Mouse (Mus musculus) mesoderm, embryonic 11.5 days (tissue): Measurements from ENCODE around the gene Sgo2a.
A peak's percentile ranks its signal among the peaks of the same experiment; 100 is the strongest.
"Not testable (repeated sequence)": the region's sequence is repeated elsewhere in the genome, so short reads cannot be mapped to it uniquely, and the experiment has no call there.

Source experiments
- DNase-seq: peaks from one replicate; pipeline ENCODE4 v3.0.0-alpha.2; 2012; ENCODE audit warnings: low read depth, low spot score

The Sgo2a gene

DNA sequence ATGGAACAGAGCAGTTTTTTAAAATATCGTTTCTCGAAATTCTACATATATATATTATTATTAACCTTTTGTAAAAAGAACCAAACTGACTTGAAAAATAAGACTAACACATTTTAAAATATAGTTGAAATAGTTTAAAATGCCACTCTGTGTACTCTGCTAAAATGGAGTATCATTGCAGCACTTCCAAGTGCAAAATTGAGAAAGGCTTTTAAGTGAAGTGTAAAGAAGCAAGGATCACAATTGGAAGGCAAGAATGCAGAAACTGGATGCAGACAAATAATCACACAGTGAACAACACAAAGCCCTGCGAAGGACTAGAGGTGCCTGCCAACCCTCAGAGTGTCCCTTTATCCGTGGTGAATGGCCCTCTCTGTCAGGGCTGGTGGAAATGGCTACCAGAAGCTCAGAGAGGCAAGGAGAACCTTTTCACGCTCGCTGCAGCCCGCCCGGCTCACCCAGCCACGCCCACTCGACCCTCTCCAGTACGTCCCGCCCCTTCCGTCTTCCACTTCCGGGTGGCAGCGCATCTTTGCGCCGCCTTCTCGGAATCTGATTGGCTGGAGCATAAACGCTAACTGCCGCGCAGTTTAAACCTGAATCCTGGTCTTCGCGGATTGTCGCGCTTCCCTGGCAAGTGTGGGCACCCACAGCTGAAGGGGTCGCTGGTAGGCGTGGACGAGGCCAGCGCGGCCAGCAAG, at the start of gene Sgo2a:
Sgo2a (plus strand) TSS at position 540 of the 701 bp plus-strand sequence.
- DNase-seq, result peak; percentile 97

DNA sequence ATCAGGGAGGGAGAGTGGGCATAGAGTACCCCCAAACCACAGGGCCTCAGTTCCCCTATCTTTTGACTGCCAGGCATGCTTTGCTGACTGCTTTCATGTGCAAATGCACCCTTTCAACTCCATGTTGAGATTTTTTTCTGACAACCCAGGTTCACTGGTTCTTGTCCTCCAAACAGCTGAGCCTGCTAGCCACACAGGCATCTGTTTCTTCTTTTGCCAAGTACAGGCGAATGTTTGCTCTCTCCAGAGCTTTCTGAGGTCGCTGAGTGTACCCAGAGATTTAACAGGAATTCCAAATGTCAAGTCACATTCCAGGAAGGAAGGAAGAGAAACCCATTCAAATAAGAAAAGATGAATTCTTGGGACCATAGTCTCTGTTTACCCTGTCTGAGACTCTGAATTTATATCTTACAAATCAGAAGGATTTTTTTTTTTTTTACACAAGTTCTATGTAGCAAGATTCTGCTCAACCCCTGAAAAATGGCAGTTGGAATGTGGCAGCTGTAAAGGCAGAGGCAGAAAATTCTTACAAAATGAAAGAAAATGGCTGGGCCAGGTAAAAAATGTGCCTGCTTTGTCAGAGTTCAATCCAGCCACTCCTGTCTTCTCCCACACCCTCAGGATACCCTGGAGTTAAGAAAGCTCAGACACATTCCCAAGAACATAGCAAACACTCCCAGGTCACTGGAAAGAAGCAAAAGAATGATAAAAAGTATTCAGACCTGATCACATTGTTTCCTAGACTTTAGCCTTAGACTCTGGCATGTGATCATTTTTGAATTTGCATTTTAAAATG, 48.0 kb upstream of the Sgo2a start:
- DNase-seq, result no peak

DNA sequence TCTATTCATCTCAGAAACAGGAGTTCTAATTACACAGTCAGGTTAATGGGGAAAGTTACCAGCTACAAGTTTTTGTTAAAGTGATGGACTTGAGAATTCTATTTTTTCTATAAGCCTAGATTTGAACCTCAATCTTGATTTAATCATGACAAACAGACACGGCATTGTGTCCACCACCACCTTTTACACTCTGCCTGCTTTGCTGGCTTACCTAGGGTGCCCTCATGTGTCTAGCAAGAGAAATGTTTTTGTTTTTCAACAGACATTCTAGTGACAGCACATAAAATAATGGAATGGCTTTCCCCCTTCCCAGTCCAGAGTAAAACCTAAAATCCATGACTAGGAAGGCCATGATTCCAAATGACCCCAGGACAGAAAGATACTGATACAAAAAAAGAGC, 46.6 kb upstream of the Sgo2a start:
- DNase-seq, result no peak

DNA sequence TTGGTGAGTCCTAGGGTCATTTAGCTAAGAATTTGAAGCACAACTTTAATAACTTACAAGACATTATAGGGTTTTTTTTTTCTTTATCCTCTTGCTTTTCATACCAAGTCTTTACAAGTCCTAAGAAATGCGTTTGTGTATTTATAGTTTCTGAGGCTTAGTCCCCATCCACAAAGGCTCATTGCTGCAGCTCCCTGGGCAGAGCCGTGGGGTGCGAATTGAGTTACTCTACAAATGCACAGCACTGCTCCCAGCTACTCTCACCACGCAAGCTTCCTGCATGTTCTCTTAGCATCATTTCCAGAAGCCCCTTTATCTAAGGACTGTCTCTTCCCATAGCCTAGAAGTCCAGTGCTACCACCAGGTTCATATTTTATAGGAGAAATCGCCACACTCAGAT, 46.1 kb upstream of the Sgo2a start:
- DNase-seq, result no peak

DNA sequence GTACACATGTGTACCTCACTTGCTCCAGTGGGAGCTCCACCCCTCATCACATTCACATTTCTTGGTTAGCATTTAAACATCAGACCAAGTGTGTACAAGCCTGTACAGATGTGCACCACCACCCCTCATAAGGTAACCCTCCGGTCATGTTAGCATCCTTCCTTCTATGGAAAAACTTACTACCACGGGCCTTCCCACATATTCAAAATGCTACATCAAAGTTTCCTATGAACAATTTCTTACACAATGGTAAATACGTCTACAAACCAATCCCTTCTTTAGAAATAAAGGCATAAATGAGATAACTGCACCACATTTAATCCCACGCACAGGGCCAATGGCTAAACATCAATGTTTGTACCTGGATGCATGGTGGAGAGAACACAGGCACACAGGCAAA, 43.3 kb upstream of the Sgo2a start:
- DNase-seq, result no peak

DNA sequence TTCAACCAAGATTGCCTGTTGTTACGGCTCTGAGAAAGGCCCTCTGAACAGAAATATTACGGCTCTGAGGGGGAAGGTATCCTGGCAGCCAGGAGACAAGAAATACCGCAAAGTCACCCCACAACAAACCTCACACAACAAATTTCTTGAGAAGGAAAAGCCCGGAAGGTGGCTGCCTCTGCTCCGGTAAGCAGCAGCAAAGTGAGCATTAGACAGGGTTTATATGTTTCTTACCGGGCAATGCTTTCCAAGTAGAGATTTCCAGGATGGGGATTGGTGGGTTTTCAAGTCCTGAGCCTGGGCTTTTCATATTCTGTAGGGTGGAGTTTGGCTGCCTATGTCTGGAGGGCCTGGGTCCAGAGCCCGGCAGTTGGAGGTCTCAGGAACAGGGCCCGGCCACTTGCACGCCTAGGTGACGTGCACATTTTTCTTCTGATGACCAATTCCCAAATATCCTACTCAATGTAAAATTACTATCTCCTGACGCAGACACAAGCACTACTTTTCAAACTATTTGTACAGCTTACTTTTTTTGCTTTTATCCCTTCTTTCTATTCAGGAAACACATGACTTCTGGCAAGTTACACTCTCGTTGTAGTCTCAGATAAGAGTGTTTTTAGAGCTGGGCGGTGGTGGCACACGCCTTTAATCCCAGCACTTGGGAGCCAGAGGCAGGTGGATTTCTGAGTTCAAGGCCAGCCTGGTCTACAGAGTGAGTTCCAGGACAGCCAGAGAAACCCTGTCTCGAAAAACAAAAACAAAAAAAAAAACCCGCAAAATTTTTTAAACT, 42.0 kb upstream of the Sgo2a start:
- no peak for DNase-seq

DNA sequence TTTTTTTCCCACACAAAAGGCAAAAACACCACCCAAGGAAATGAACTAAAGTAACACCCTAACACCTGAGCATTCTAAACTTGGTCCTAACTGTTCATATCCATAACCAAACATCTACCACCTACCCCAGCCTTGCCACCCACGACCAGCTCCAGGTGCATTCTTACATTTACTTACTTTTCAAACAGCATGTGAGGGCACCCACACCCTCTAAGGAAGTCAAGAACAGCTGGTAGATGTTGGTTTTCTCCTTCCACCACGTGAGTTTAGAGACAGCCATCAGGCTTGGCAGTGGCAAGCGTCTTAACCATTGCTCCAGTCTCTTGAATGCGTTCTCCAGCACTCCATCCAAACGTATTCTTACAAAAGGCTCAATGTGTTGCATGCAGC, 41.4 kb upstream of the Sgo2a start:
- no peak for DNase-seq

DNA sequence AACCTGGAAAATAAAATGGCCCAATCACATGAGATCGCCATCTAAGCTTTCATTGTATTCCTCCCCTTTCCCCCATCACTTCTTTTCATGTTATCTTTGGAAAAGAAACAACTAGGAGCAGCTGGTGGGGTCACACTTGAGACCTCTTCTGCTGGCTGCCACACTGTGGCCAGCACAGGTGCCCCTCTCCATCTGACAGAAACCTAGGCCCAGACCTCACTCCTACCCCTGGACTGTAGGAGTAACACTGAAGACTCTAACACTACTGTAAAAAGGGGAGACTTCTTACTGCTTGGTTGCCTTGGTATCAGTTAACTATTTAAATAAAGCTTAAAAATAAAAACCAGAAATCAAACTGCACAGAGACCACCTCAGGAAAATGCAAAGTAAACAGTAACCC, 40.0 kb upstream of the Sgo2a start:
- DNase-seq, result no peak

DNA sequence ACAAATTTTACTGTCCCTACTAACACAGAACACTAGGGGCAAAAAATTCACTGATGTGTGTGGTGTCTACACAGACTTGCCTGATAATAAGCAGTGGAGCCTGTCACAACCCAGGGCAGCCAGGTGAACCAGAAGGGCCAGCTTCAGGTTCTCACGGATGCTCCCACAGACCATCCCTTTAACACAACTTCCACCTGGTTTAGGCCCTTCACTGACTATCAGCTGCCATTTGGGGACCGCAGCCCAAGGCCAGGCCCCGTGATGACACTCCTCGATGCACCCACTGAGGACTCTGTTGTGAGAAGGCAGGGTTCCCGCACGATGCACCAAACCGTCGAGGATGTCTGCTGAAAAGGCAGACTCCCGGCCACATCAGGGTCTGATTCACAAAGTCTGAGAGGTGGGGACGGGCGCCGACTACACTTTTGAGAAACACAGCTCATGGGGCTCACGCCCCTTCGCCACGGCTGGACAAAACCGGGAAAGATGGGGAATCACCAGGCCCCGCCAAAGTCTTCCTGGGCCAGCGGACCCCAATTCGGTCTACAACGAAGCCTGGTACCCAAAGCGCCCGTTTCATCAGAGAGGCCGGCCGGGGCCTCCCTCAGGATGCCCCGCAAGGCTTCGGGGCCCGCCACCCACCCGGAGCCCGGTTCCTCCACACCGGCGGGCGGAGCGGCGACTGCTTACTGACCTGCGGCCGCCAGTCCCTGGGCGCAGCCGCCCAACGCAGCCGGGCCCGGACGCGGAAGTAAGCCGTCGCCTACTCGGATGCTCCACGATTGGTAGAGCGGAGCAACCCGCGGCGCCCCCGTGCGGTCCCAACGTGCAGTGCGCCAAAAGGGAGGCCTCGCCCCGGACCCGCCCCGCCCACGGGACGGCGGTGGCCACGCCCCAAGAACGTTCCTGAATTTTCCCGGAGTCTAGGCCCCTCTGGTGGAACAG, 26.2 kb upstream of the Sgo2a start:
- peak; percentile 93 for DNase-seq

DNA sequence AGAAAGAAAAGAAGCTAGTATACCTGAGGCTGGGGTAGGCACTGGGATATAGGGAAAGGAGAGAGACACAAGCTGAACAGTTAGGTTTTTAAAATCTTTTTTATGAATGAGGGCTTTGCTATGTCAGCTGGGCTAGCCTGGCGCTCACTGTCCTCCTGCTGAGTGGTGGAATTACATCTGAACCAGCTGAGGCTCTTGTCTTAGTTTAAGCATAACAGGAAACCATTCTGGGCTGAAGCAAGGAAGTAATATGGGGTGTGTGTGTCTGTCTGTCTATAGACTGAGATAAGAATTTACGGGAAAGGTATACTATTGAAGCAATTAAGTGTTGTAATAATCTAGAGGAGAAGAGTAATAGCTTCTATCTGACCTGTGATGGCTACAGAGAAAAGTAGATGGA, 24.2 kb upstream of the Sgo2a start:
- no peak for DNase-seq

DNA sequence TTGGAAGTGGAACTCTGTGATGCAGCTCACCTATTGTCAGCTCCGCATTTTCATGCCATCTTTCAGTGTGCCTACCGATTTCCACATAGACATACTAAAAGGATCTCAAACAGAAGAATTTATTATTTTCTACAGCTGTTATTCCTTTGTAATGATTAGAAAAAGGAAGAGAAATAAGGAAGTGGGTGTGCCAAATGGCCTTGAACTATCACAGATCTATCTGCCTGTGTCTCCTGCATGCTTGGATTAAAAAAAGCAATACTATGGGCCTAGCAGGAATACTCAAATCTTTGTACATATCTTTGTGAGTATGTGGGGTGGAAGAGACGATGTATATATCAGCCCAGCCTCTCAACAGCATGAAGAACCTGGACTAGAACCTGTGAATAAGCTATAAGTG, 18.9 kb upstream of the Sgo2a start:
- DNase-seq, result no peak

DNA sequence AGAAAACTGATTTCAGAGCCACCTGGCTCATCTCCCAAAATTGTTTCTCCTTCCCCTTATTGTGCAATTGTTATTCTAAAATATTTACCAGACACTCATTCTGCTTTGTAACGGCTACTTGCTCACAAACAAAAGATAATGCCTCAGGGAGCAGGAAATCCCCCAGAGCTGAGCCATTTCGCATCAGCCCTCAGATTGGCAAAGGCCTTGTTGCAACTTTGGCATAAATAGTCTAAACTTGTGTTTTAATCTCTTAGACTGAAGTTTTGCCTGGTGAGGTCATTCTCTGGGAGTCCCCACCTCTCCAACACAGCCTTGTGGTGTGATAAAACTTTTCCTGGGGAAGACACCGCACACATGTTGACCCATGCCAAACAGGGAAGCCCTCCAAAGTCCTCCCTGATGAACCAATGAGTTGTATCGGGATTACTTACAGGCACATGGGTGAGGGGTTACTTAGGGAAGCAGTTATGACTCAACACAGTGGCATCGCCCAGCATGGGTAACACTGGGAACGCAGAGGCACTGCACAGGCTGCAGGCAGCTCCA, 6.6 kb upstream of the Sgo2a start:
- DNase-seq, result no peak

DNA sequence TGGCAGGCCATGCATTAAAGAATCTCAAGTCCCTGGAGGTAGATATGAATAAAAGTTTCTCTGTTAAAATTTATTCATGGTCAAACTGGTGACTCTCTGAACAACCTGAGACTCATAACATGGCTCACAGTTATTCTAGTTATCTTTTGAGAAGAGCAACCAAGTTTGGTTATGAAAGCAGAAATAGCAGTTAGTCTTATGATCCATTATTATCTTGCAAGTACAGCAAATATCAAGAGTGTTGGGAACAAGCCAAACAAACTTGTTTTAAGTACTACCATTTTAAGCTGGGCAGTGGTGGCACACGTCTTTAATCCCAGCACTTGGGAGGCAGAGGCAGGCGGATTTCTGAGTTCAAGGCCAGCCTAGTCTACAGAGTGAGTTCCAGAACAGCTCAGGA, 4.5 kb upstream of the Sgo2a start:
- no peak for DNase-seq

DNA sequence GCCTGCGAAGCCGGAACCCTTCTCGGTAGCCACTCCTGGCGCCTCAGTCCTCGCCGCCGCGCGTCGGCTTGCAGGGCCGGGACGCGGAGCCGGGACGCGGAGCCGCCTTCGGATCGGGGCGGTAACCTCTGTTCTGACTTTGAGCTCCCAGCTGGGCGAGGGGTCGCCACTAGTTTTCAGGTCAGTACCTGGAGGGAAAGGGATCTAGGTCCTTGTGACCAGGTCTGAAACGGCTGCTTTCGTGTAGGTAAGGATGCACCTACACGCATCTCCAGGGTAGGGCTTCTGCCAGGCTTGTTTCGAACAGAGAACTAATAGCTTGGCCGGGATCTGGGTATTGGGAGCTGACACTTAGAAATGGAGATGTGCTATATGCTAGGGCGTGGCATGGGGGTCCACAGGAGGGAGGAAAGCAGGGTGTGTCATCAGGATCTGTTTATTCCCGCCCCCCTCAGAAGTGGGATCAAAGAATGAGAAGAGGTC, 403 bp downstream of the Sgo2a start:
- DNase-seq, result peak; percentile 10

DNA sequence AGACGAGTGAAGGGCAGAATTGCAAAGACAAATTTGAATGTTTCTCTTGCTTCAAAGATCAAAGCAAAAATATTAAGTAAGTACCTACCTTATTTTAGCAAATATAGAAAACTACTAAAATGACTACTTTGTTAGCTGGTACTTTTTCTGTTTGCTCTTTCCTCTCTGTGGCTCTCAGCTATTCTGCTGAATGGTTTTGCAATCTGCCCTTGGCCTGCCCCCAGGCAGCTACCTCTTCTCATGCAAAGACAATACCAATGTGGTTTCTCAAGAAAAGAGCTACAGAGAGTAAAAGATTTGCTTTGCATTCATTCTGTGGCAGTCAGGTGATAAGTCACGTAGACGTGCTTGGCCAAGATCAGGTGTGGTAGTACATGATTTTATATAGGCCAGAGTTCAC, 2.4 kb downstream of the Sgo2a start:
- DNase-seq, result no peak

DNA sequence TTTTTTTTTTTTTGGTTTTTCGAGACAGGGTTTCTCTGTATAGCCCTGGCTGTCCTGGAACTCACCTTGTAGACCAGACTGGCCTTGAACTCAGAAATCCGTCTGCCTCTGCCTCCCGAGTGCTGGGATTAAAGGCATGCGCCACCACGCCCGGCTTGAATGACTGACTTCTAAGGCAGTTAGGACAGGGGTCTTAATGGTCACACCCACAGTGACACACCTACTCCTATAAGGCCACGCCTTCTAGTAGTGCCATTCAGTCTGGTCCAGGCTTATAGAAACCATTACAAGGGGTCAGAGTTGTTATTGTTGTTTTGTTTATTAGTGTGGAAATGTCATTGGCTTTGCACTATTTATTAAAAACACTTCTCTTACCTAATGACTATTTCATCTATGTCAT, 10.6 kb downstream of the Sgo2a start:
- DNase-seq, result not testable (repeated sequence)

DNA sequence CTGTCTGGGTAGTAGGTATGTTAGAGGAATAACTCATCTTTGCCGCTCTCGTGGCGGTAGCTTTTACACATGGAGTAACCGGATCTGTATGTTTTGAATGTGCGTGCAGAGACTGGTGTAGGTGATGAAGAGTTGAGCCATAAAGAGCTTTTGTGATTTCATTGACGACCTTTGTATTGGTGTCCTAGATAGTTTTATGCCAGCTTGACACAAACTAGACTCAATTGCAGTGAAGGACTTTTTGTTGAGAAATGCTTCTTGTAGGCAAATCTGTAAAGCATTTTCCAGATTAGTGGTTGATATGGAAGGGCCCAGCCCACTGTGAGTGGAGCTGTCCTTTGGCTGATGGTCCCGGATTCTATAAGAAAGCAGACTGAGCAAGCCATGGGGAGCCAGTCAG, 23.1 kb downstream of the Sgo2a start, which contains the start of gene Kctd18:
Kctd18 (minus strand) TSS at position 101 of the 400 bp plus-strand sequence.
- no peak for DNase-seq

DNA sequence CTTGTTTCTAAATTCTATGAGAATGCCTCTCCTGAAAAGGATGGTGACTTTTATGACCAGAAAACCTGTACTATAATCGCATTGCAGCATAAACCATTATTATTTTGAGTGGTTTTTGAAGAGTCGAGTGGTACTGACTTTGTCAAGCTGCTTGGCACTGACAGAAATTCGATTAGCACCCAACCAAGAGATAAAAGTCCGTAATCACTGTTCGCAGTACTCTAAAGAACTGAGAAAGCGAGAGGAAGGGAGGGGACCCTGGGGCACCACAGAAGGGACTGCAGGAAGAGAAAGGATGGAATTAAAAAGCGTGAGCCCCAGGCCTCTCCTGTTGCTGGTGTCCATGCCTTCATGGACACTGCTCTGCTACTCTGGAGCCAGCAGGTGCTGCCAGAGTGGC, 31.9 kb downstream of the Sgo2a start:
- DNase-seq, result no peak

DNA sequence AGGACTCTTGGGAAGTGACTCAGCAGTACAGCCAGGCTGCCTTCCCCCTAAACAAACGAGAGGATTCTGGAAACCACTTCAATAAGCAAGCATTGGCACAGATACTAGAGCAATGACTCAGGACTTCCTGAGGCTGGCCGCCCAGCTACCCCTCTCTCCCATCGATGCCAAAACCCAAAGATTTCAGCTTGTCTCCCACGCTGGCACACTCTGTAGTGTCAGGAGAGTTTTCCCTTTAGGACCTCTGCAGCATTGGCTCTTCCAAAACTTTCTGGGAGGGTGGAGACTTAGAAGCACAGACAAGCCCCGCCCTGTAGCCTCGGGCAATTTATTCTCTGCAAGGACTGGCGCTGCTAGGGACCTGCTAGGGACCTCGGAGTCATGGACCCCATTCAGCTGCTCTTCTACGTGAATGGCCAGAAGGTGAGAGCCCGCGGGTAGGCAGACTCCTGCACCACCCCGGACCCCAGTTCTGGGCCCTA, 33.9 kb downstream of the Sgo2a start, which contains the start of gene Aox1:
Aox1 (plus strand) TSS at position 296 of the 482 bp plus-strand sequence.
- DNase-seq, result peak; percentile 32

DNA sequence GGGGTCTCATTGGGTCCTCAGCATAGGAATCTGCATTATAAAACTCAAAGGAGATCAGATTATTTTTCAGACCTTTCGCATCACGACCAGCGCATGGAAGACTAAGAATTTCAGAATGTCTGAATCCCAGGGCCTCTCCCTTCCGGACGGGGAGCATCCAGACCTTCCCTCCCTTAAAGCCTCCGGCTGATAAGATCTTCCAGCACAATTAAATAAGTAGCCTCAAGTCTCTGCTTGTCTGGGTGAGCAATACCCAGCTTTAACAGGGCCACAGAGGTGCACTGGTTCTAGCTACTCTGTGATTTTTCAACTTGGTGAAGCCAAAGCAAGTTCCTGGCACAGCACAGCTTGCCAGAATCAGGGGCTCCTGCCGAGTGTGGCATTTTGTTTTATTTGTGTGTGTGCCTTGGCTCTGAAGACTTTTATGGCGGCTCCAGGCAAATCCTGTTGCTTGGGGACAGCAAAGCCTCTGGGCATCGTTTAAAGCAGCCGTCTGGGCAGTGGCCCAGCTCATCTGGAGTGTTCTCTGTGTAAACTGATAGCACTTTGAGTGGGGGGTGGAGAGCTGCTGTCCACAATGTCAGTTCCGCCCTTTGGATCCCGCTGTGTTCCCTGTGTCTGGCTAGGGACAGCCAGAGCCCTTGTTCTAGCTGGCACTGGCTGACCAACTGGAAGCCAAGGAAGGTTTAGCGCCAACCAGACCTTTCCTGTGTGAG, 34.5 kb downstream of the Sgo2a start:
- peak; percentile 47 for DNase-seq
